Mouse (Mus musculus): ENCODE results near the gene Ube2f. TPM values are rescaled to one million over a fixed set of nuclear protein-coding genes. Genes with fewer than 3 reads are reported as not detected.
A peak's percentile ranks its signal among the peaks of the same experiment; 100 is the strongest.

The Ube2f gene
- polyA plus RNA-seq, 1 experiment from 2014 or later: 77.9 TPM

DNA sequence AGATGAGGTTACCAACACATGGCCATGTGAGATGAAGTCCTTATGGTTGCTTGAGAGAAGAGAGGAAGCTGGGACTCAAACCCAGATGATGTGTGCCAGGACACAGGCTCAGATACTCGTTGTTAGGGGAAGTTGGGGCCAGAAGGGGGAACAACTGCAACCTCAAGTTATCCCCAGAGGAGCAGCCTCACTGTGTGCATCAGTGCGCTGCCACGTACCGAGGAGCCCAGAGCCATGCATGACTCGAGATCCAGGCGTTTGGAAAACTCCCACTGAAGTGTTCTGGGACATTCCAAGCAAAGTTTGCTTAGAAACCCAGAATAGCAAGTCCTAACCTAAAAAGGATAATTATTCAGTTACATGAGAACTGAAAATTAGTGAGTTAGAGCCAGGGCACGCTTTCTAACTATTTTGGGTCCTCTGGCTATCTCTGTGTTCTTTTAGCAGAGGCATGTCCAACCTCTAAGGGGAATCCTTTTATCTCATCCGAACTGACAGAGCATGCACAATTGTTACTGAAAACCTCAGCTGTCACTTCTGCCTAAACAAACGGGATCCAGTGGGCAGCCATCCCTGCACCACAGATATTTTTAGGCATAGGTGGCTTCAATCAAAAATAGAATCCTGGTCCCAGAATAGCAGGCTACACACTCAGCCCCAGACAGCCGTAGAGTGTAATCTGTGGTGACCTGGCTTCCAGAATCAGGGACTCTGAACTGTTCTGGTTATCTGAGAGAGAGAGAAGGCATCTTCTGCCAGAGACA, 33.4 kb upstream of the Ube2f start:
- ATAC-seq (ENCODE audit: insufficient read depth) (no peak), DNase-seq (peak; percentile 21)
- TF ChIP-seq CTCF (IDR thresholded peaks at IDR 0.05; ENCODE audit: low read depth): no peak
- H3K27me3 ChIP-seq (ENCODE audit: insufficient read depth, low read length): no peaks in the 10 kb centered on the region
- no peaks in the 10 kb centered on the region for H3K36me3 ChIP-seq (ENCODE audit: insufficient read depth)
- no peak overlapping the region for H3K4me2 ChIP-seq
- WGBS: 43% methylated on average over 10 of the region's 10 CpGs
- 0 out of 2 replicates have a peak, but pooled peaks cover 5% of the 10 kb centered on the region for H3K4me1 ChIP-seq (ENCODE audit: insufficient read depth)
- H3K27ac ChIP-seq (ENCODE audit: low read depth): peak overlapping the region; percentile 60; the same call in 1 of the 2 replicates
- H3K4me3 ChIP-seq (ENCODE audit: low read depth, low read length): no peak overlapping the region
- no peak overlapping the region for H3K9ac ChIP-seq
- no peaks in the 10 kb centered on the region for H3K9me3 ChIP-seq (ENCODE audit: low read depth, low read length)

DNA sequence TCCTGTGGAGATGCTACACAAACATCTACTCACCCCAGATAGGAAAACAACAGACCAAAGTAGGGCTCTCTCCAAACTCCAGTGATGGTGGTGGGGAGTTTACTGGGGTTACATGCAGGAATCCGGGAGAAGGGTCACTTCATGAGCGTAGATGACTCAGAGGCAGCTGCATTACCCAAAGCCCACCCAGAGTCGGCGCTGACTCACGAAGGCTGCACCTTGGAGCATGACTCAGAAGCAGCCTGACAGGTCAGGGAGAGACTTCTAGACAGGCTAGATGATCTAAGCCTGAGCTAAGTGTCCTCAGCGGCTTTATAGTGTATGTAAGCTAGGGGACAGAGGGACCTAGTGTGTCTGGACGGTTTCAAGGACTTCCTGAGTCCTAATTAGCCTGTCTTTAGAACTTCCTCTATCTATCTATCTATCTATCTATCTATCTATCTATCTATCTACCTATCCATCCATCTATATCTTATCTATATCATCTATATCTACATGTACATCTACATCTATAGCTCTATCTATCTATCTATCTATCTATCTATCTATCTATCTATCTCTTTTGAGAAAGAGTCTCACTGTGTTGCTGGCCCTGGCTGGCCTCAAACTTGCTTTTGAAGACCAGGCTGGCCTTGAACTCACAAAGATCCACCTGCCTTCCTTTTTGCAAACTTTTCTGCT, 30.3 kb upstream of the Ube2f start:
- no peak for TF ChIP-seq CTCF (IDR thresholded peaks at IDR 0.05; ENCODE audit: low read depth)
- no peaks in the 10 kb centered on the region for H3K9me3 ChIP-seq (ENCODE audit: low read depth, low read length)
- 85% methylated on average over 7 of the region's 7 CpGs for WGBS

DNA sequence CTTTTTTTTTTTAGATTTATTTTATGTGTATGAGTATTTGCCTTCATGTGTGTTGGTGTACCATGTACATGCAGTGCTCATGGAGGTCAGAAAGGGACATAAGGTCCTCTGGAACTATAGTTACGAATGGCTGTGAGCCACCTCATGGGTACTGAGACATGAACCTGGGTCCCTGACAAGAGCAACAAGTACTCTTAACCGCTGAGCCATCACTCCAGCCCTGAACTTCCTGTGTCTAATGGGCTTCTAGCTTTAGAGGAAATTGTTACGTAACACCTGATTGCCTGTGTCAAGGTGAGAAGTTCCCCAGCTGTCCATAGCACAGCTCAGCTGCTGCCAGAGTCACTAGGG, 29.8 kb upstream of the Ube2f start:
- 70% methylated on average over 3 of the region's 3 CpGs for WGBS
- no peak for ATAC-seq (ENCODE audit: insufficient read depth)
- H3K9me3 ChIP-seq (ENCODE audit: low read depth, low read length): no peaks in the 10 kb centered on the region
- H3K27me3 ChIP-seq (ENCODE audit: insufficient read depth, low read length): no peaks in the 10 kb centered on the region
- no peak overlapping the region for H3K4me2 ChIP-seq
- no peak overlapping the region for H3K9ac ChIP-seq
- H3K4me3 ChIP-seq (ENCODE audit: low read depth, low read length): no peak overlapping the region
- 0 out of 2 replicates have a peak, but pooled peaks cover 2% of the 10 kb centered on the region for H3K4me1 ChIP-seq (ENCODE audit: insufficient read depth)
- no peak overlapping the region for H3K27ac ChIP-seq (ENCODE audit: low read depth)
- no peaks in the 10 kb centered on the region for H3K36me3 ChIP-seq (ENCODE audit: insufficient read depth)
- no peak for DNase-seq
- no peak for TF ChIP-seq CTCF (IDR thresholded peaks at IDR 0.05; ENCODE audit: low read depth)

More for the DNA sequence above, 30.3 kb upstream of the Ube2f start:
- H3K27me3 ChIP-seq (ENCODE audit: insufficient read depth, low read length): no peaks in the 10 kb centered on the region
- no peak overlapping the region for H3K9ac ChIP-seq
- ATAC-seq (ENCODE audit: insufficient read depth) (no peak), DNase-seq (no peak)
- no peak overlapping the region for H3K4me3 ChIP-seq (ENCODE audit: low read depth, low read length)
- H3K27ac ChIP-seq (ENCODE audit: low read depth): no peak overlapping the region
- H3K4me1 ChIP-seq (ENCODE audit: insufficient read depth): 0 out of 2 replicates have a peak, but pooled peaks cover 2% of the 10 kb centered on the region
- H3K36me3 ChIP-seq (ENCODE audit: insufficient read depth): no peaks in the 10 kb centered on the region
- no peak overlapping the region for H3K4me2 ChIP-seq

DNA sequence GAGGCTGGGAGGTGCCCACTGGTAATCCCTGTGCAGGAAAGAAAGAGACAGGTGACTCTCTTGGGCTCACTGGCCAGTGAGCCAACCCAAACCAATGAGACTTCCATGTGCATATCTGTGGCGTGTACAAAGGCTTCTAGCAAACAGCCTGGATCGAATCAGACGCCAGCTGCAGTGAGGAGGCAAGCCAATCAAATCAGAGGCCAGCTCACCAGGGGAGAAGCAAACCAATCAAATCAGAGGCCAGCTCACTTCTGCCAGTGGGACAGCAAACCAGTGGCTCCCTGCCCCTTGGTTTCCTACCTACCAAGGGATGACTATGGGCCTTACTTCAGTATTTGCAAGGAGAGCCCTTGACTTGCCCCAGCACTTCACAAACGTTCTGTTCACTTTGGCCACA, 23.5 kb upstream of the Ube2f start:
- Histone ChIP-seq H3K9me3 (ENCODE audit: low read depth, low read length) (no peaks in the 10 kb centered on the region), H3K4me2 (no peak overlapping the region)

DNA sequence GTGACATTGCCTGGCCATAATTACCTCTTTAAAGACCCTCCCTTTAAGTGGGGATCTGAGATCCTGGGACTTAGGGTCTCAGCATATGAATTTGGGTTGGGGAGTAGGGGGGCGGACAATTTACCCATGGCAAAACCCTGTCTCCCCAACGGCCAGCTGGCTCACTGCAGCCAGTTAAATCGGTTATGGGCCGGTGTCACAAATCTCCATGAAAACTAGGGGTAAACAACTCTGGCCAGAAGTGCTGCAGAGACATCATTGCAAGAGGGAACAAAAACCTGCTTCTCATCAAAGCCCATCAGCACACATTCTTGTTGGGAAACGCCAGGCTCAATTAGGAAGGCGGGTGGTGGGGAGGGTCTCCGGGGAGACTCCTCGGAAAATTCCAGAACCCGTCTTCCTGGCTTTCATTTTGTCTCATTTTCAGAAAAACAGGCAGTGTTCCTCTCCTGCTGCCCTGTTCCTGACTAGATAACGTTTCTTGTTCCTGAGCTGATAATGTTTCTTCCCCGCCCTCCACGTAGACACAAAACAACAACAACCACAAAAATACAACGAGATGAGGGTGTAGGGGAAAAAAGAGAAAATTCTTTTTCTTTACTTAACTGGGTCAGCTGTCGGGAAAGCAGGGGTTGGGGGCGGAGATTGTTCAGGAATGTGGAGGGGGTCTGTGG, 22.6 kb upstream of the Ube2f start:
- Histone ChIP-seq H3K9ac (no peak overlapping the region), H3K27ac (ENCODE audit: low read depth) (no peak overlapping the region), H3K9me3 (ENCODE audit: low read depth, low read length) (no peaks in the 10 kb centered on the region), H3K27me3 (ENCODE audit: insufficient read depth, low read length) (no peaks in the 10 kb centered on the region), H3K4me1 (ENCODE audit: insufficient read depth) (0 out of 2 replicates have a peak, but pooled peaks cover 13% of the 10 kb centered on the region), H3K4me2 (no peak overlapping the region), H3K36me3 (ENCODE audit: insufficient read depth) (no peaks in the 10 kb centered on the region), H3K4me3 (ENCODE audit: low read depth, low read length) (no peak overlapping the region)
- DNase-seq (no peak), ATAC-seq (ENCODE audit: insufficient read depth) (no peak)
- no peak for TF ChIP-seq CTCF (IDR thresholded peaks at IDR 0.05; ENCODE audit: low read depth)
- 45% methylated on average over 15 of the region's 15 CpGs for WGBS

More for the DNA sequence above, 23.5 kb upstream of the Ube2f start:
- DNase-seq (no peak), ATAC-seq (ENCODE audit: insufficient read depth) (no peak)
- H3K27ac ChIP-seq (ENCODE audit: low read depth): no peak overlapping the region
- H3K36me3 ChIP-seq (ENCODE audit: insufficient read depth): no peaks in the 10 kb centered on the region
- H3K27me3 ChIP-seq (ENCODE audit: insufficient read depth, low read length): no peaks in the 10 kb centered on the region
- H3K4me3 ChIP-seq (ENCODE audit: low read depth, low read length): no peak overlapping the region
- WGBS: 70% methylated on average over 4 of the region's 4 CpGs
- TF ChIP-seq CTCF (IDR thresholded peaks at IDR 0.05; ENCODE audit: low read depth): no peak
- 0 out of 2 replicates have a peak, but pooled peaks cover 8% of the 10 kb centered on the region for H3K4me1 ChIP-seq (ENCODE audit: insufficient read depth)
- H3K9ac ChIP-seq: no peak overlapping the region

DNA sequence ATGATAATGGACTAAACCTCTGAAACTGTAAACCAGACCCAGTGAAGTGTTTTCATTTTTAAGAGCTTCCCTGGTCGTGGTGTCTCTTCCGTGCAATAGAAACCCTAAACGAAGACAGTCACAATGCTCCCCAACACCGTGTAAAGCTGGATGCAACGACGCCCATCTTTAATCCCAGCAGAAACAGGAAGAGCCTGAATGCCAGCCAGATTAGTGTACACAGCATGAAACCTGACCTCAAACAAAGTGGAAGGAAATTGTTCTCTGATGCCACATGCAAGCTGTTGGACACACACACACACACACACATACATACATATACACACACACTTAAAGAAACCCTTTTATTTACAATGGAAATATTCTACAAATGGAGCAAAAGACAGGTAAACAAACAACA, 19.0 kb upstream of the Ube2f start:
- 0 out of 2 replicates have a peak, but pooled peaks cover 13% of the 10 kb centered on the region for H3K4me1 ChIP-seq (ENCODE audit: insufficient read depth)
- no peak for TF ChIP-seq CTCF (IDR thresholded peaks at IDR 0.05; ENCODE audit: low read depth)
- no peak overlapping the region for H3K9ac ChIP-seq
- H3K4me2 ChIP-seq: no peak overlapping the region
- no peak overlapping the region for H3K4me3 ChIP-seq (ENCODE audit: low read depth, low read length)
- ATAC-seq (ENCODE audit: insufficient read depth): no peak
- H3K27ac ChIP-seq (ENCODE audit: low read depth): no peak overlapping the region
- H3K36me3 ChIP-seq (ENCODE audit: insufficient read depth): no peaks in the 10 kb centered on the region
- 63% methylated on average over 6 of the region's 6 CpGs for WGBS
- no peak for DNase-seq
- no peaks in the 10 kb centered on the region for H3K27me3 ChIP-seq (ENCODE audit: insufficient read depth, low read length)
- no peaks in the 10 kb centered on the region for H3K9me3 ChIP-seq (ENCODE audit: low read depth, low read length)

DNA sequence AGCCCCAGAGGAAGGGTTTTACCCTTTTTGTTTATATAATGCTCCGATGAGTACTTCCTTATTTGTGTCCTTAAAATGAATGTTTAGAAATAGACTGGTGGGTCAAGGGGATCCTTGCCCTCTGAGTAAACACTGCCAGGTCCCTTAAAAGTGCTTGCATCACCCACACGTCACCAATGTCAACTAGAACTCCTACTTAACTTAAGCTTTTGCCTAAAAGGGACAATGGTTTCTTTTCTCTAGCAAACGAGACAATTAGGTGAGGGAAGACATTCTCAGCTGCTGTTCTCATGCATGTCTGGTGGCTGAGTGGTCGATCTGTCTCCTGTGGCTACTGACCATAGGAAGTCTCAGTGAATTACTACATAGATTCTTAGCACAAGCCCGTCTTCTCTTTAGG, 18.2 kb upstream of the Ube2f start:
- ATAC-seq (ENCODE audit: insufficient read depth) (peak; percentile 60), DNase-seq (peak; percentile 79)
- H3K4me2 ChIP-seq: no peak overlapping the region
- no peak overlapping the region for H3K4me3 ChIP-seq (ENCODE audit: low read depth, low read length)
- H3K9ac ChIP-seq: no peak overlapping the region
- TF ChIP-seq CTCF (IDR thresholded peaks at IDR 0.05; ENCODE audit: low read depth): no peak
- 0 out of 2 replicates have a peak, but pooled peaks cover 13% of the 10 kb centered on the region for H3K4me1 ChIP-seq (ENCODE audit: insufficient read depth)
- 8% methylated on average over 5 of the region's 5 CpGs for WGBS
- no peak overlapping the region for H3K27ac ChIP-seq (ENCODE audit: low read depth)
- no peaks in the 10 kb centered on the region for H3K27me3 ChIP-seq (ENCODE audit: insufficient read depth, low read length)
- H3K36me3 ChIP-seq (ENCODE audit: insufficient read depth): no peaks in the 10 kb centered on the region
- no peaks in the 10 kb centered on the region for H3K9me3 ChIP-seq (ENCODE audit: low read depth, low read length)

Measured in lung, embryonic 14.5 days (tissue).